Mouse (Mus musculus): ENCODE measurements around the gene Map1s. TPM values are rescaled to one million over a fixed set of nuclear protein-coding genes. Genes with fewer than 3 reads are reported as not detected.
"Not testable (repeated sequence)": the region's sequence is repeated elsewhere in the genome, so short reads cannot be mapped to it uniquely, and the experiment has no call there.

Map1s gene
- total RNA-seq, 2 experiments from 2014 or later, result 79.8 to 84.0 TPM

DNA sequence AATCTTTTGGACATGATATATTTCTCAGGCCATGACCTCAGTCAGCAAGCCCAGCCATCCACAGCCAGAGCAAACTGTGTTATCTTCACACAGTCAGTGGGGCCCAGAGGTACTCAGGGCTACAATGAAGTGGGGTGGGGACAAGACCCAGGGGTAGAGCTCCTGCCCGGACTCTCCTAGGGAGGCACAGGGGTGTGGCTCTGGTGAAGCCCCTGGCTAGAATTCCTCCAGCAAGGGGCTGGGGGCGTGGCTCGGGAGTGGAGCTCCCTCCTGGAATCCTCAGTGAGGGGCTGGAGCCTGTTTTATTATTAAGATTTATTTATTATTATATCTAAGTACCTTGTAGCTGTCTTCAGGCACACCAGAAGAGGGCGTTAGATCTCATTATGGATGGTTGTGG is 29.4 kb upstream of the Map1s start:
- intact Hi-C loops (cut with DNase I), result no loop called here
- no peak for DNase-seq

DNA sequence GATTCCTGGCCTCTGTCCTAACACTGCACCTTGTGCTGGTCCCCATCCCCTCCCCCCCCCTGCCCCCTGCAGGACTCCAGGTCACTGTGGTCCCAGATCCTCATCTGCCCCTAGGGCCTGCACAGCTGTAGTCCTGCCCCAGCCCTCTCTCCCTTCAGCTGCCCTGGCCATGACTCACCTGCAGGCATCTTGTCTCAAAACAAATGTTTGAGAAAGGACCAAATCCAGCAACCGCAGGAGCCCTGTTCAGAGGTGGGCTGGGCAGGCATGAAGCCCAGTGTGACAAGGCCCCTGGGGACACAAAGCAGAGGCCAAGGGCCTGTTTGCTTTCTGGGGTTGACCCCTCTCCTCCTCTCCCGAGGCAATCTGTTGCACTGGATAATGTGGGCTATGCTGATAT is 27.6 kb upstream of the Map1s start:
- DNase-seq, result no peak
- intact Hi-C loops (cut with DNase I), result no loop called here

DNA sequence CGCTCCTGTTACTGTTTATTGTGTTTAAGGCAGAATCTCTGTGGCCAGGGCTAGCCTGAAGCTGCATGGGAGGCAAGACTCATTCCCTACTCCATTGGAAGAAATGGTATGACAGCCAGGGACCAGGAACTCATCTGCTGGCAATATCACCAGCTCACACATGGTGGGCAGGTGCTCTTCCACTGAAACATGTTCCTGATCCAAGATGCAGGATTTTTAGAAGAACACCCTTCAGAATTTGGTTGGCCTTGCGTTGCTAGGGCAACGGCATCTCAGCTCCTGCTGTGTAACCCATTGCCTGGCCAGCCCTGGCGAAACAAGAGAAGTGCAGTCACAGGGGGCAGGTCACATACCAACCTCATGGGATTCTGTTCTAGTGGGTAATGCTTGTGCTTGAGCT is 26.2 kb upstream of the Map1s start:
- no peak for DNase-seq
- intact Hi-C loops (cut with DNase I), result no loop called here

DNA sequence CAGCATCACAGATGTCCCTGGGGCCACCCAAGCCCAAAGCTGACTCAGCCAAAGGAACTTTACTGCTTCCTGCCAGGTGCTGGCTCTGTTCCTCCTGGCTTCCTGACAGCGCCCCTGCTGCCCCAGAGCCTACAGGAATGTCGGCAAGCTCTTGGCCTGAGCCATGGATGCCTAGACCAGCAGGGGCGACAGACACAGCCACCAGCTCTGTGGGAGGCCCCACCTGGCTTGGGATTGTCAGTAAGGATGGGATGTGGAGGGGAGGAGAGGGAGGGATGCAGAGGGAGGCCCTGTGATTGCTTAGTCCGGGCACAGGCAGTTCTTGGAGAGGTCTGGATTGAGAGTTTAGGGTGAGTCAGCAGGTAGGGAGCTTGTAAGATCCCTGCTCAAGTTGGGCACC is 25.6 kb upstream of the Map1s start:
- DNase-seq, result peak; percentile 85

DNA sequence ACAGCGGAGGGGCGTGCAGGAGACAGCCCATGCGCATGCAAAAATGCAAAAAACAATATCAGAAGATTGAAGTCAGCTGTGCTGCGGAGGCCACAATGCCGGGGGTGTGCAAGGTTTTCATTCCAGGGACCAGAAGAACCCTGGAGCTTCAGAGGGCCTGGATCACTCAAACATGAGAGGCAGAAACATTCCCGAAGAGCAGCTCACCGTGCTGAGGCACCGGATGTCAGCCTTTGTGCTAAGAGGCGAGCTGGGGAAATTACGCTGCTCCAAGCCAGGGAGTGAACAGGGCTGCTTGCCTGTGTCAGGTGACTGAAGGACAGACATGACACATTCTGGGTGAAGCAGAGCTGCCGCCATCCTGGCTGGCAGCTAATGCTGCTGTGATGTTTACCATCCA is 25.2 kb upstream of the Map1s start:
- intact Hi-C loops (cut with DNase I), result no loop called here
- no peak for DNase-seq

More for the DNA sequence above, 25.6 kb upstream of the Map1s start:
- intact Hi-C loops (cut with DNase I), result no loop called here

DNA sequence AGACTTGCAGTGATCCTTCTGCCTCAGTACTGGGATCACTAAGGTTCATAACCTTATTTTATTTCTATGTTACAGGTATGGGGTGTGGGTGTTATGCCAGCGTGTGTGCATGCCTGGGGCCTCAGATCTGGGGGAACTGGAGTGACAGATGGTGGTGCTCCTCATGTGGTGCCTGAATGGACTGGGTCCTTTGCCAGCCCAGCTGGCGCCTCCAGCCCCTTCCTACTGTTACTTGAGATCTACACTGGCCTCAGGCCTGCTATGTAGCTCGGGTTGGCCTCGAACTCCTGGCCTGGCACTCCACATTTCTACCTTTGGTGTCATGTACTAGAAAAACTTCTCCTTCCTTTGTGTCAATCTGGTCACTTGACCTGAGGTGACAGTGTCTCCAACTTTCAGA is 21.5 kb upstream of the Map1s start:
- no peak for DNase-seq
- intact Hi-C loops (cut with DNase I), result no loop called here

DNA sequence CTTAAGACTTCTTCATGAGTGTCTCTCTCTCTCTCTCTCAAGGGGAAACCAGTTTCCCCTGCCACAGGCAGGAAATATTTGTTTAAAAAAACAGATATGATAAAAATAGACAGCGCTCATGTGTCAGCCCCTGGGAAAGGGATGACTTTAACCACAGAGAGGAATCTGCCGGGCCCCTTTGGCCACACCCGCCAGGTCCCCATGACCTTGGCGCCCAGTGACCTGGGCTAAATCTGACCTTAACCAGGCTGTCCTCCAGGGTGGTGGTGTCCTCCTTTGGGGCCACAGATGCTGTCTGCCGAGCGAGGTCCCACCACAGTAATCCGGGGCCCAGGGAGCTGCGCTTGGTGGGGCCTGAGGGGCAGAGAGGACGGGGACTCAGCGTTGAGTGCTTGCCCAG is 21.0 kb upstream of the Map1s start:
- no peak for DNase-seq
- intact Hi-C loops (cut with DNase I), result no loop called here

DNA sequence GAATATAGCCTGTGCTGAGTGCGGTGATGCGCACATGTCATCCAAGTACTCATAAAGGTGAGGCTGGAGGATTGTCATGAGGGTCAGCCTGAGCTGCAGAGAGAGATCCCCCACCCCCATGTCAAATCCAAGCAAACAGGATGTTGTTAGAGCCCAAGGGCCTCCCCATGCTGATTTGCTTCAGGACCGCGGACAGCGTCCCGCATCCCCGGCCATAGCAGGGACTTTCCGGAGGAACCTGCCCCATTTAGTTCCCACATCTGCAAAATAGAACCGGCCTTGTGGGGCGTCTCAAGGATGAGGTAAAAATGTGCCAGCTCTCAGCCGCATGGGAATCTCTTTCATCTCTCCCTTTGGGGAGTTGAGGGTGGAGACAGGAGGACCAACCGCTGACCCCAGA is 20.1 kb upstream of the Map1s start:
- intact Hi-C loops (cut with DNase I), result no loop called here
- no peak for DNase-seq

DNA sequence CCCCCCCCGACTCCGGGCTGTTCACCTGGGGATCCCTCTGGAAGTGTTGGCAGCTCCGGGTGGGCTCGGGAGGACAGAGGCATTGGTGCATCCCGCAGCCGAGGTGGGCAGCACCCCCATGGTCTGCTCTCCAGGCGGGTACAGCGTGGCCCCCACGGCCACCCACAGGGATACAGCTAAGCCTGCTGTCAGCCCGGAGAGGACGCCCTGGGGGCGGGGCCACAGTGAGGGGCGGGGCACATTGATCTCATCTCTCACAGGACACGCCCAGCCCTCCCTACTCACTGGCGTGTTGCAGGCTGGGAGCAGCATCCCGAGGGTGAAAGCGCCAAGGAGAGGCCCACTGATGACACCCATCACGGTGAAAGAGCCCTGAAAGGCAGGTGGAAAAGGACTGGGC is 18.1 kb upstream of the Map1s start:
- intact Hi-C loops (cut with DNase I), result no loop called here
- no peak for DNase-seq

DNA sequence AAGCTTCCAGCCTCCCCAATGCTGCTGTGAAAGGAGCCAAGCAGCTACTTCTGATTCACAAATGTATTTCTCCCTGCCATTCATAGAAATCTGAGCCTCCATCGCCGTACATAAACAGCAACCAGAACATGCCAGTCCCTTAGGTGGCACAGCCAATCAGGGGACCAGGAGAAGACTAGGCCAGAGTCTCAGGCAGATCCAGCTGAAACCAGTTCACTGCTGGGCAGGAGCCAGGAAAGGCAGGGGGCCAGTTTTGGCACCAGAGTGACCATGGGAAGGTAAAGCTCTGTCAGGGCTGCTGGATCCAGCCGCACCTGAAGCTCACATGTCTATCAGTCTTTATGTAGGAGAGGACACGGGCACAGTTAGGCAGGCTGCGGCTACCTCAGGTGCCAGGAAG is 15.1 kb upstream of the Map1s start:
- intact Hi-C loops (cut with DNase I), result loop anchor here (10.0 kb wide), 1 partner anchor 474 kb away; the partner anchor contains the start of gene Use1

DNA sequence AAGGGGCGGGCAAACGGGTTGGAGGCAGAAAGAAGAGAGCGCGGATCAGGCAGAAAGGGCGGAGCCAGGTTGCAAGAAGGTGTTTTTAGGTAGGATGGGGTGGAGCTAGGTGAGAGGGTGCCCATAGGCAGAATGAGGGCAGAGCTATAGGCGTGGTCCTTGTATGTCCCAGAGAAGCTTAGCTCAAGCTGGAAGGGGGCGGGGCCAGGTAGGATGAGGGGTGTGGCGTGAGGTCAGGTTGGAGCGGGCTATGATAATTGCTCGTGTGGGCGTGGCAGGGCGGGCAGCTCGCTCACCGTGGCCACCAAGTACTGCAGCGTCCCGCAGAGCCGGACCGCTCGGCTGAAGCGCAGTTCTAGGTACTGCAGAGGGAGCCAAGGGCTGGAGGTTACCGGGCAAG is 14.4 kb upstream of the Map1s start:
- intact Hi-C loops (cut with DNase I), result loop anchor here (10.0 kb wide), 1 partner anchor 473 kb away; the partner anchor contains the start of gene Use1
- DNase-seq, result no peak

More for the DNA sequence above, 15.1 kb upstream of the Map1s start:
- no peak for DNase-seq

DNA sequence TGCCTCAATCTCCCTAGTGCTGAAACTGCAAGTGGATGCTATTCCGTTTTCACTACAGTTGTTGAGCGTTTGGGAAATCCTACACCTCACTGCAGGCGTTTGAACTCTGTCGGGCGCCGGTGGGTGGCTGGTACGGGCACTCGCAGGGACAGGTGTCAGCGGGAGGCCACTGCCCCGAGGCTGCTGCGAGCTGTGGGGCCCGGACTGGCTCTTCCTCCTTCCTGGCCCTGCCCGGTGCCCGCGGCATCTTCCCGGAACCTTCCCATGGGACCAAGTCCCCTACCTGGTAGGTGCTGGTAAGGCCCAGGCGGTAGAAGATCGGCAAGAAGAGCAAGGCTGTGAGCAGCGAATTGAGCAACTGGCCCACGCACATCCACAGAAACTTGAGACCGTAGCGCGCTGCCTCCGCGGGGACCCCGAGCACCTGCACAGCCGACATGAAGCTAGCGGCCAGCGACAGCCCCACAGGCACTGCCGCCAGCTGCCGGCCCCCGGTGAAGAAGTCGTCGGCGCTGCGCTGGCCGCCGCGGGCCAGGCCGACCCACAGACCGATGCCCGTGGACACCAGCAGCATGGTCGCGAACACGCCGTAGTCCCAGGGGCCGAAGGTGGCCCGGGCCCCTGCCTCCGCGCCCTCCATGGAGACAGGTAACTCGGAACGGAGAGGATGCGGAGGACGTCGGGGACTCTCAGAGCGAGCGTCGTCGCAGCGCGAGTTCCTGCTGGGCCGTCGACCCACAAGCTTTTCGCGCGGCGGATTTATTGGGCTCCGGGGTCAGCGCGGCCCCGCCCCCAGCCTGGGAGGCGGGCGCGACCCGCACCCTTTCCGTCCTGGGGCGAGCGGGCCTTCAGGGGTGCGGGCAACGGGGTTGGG is 13.5 kb upstream of the Map1s start, which contains the start of gene Slc5a5:
Gene Slc5a5 (minus strand): TSS at position 736 of the 874 bp plus-strand sequence.
- no peak for DNase-seq
- intact Hi-C loops (cut with DNase I), result loop anchor here (10.0 kb wide), 1 partner anchor 473 kb away; the partner anchor contains the start of gene Use1

DNA sequence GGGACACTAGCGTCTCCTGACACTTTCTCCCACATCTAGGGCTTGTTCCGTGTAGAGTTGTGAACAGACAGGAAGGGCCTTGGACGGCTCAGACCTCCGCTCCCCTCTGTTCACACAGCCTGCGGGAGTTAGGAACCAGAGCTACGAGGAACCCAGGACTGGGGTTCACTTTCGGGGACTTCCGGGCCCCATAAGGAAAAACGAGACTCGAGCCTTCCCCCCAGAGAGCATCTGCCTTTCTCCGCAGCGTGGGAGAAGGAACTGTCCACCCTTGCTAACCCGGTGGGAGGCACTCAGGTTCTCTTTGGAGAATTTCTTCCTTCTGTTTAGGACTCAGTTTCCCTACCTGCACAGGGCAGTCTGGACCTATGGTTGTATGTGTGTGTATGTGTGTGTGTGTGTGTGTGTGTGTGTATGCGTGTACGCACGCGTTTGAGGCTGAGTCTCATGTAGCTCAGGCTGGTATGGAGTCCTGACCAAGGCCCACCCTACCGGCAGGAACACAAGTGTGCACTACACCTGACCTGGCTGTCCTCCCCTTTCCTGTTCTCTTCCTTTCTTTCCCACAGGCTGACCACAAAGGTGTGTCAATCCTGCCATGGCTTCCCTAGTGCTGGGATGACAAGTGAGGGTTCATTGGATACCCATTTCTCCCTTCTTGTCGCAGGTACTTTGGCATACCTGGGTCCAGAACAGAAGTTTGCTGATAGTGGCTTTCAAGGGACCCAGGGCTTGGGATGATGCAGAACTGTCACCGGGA is 12.7 kb upstream of the Map1s start:
- intact Hi-C loops (cut with DNase I), result loop anchor here (10.0 kb wide), 1 partner anchor 472 kb away; the partner anchor contains the start of gene Use1
- DNase-seq, result no peak

DNA sequence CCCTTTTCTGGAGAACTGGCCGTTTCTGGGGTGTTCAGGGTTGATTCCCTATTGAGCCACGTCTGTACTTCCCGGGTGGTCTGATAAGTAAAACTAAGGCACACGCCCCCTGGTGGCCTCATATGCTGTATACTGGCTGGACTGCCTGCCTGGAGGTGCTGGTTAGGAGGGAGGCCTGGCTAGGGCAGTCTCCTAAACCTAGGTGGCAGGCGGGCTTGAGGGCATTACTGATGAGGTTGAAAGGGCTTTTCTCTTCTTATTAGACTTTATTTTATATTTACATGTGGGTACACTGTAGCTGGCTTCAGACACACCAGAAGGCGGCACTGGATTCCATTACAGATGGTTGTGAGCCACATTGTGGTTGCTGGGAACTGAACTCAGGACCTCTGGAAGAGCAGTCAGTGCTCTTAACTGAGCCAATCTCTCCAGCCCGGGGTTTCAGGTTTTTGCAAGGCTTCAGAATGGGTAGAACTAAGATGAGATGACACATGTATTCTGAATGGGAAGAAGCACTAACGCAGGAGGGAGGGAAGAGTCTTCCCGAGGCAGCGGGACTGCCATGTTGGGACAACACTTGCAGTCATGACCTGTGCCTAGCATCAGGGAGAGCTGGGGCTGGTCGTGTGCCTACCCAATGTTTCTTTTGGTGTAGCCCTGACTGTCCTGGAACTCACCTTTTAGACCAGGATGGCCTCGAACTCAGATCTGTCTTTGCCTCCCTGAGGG is 11.9 kb upstream of the Map1s start:
- peak; percentile 84 for DNase-seq
- intact Hi-C loops (cut with DNase I), result loop anchor here (10.0 kb wide), 1 partner anchor 471 kb away; the partner anchor contains the start of gene Use1

DNA sequence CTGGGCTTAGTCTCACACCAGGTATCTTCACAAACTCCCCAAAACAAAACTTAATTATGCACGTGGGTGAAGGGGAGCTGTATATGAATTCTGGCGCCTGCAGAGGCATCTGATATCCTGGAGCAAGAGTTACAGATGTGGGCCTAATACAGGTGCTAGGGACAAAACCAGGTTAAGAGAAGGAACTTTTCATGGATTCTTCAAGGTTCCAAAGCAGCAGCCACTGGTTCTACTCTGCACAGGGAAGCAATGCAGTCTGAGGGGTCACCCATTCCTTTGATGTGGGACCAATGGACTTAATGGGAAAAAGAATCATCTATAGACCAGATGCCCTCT is 11.4 kb upstream of the Map1s start:
- intact Hi-C loops (cut with DNase I), result loop anchor here (10.0 kb wide), 1 partner anchor 470 kb away; the partner anchor contains the start of gene Use1
- no peak for DNase-seq

DNA sequence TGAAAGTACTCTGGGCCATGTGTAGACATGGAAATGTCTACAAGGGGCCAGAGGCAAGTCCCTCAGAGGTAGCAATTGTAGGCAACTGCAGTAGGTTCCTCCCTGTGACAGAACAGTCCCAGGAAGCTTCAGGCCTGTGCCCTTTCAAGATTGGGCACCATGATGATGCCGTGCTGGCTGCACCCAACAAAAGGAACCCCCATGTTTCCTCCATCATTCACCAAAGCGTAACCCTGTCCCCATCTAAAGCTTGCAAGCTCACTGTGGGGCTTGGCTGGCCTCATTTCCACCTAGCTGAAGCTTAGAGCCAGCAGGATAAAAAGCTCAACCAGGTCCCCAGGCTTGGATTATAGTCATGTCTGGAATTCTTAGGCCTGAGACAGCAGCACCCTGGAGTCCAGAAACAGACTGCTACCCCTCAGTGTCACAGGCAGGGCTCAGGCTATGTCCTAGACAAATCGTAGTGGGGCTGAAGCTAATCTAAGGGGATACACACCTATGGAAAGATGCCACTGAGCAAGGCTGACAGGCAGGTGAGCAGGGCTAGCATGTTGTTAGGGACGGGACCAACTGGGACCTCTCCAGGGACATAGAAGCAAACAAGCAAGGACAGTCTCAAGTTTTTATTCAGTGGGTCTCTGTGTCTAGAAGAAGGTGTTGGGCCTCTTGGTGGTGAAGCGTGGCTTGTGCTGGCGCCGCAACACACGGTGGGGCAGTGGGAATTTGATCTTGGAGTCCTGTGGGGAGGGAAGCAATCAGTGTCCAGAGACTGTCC is 10.8 kb upstream of the Map1s start:
- no peak for DNase-seq
- intact Hi-C loops (cut with DNase I), result loop anchor here (10.0 kb wide), 1 partner anchor 470 kb away; the partner anchor contains the start of gene Use1

DNA sequence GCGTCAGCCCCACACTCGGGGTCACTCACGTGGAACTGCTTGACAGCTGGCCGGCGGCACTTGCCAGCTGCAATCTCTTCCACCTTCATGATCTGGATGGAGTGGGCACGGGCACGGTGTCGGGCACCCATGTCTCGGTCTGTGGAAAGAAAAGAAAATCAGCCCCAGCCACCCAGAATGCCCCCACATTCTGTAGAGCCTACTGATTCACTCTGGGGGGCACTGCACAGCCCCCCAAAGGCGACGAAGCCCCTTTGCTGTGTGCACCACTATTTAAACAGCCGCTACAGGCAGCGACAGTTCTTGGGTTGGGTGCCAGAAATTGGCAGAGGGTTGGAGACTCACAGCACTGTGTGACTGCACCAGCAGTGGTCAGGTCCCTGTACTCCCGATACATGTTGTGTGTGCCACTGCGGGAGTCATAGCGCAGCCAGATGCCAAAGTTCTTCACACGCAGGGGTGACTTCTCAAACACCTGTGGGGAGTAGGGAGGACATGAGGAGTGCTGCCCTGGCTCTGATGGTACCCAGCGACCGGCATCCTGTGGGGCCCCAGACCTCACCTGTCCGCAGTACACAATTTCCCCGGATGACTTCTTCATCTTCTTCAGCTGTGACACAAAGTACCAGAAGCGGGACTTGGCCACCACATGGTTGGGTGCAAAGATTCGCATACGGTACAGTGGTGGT is 10.0 kb upstream of the Map1s start:
- intact Hi-C loops (cut with DNase I), result loop anchor here (10.0 kb wide), 1 partner anchor 469 kb away; the partner anchor contains the start of gene Use1
- DNase-seq, result not testable (repeated sequence)

DNA sequence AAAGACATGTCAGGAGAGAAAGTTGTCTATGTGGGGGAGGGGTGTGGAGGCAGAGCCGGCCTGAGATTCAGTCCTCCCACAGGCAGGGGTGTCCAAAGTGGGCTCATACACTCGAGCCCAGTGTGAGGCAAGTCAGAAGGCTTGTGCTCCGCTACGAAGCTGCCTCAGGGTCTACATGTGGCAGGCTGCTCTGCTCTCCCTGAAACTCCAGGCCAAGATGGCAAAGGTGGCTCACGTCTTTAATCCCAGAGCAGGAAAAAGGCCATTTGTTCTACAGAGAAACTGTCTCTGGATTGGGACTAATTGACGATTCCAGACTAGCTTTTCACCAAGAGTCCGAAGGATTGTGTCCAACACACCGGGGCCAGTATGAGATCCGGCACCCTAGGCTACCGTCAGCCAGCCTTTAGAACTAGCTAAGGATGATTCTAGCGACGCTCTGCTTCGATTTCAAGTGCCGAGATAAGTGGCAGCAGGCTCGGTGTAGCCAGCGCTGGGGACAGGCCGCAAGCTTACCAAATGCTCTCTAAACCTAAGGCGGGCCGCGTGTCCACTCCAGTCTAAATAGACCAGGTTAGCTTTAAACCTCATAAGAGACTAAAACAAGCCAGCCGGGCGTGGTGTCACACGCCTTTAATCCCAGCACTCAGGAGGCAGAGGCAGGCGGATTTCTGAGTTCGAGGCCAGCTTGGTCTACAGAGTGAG is 9.3 kb upstream of the Map1s start:
- DNase-seq, result no peak
- intact Hi-C loops (cut with DNase I), result loop anchor here (10.0 kb wide), 1 partner anchor 468 kb away; the partner anchor contains the start of gene Use1

Data from left cerebral cortex, postnatal 4 days (tissue).